Mouse (Mus musculus) spleen, adult 2 months (tissue): Measurements from ENCODE around the gene Ei24. TPM values are rescaled to one million over a fixed set of nuclear protein-coding genes. Genes with fewer than 3 reads are reported as not detected.

Experiments
- DNase-seq, 2 experiments: peaks; one replicate each; pipeline versions ENCODE4 v3.0.0 to v3.0.0-alpha.2; 2012 to 2021; ENCODE audit warnings: low spot score in 2 of 2, low read depth in 1 of 2
- H3K27ac ChIP-seq: fragments of 200-500 bp; 2 replicates; pipeline ENCODE4 v1.5.1; 2012; ENCODE audit warnings: low read length, inconsistent platforms; ENCODE audit not compliant: insufficient read depth
- H3K27me3 ChIP-seq: fragments of 200-500 bp; 2 replicates; pipeline ENCODE4 v1.6.1; 2012; ENCODE audit warnings: mild to moderate bottlenecking, moderate library complexity, low read length, inconsistent platforms; ENCODE audit not compliant: control insufficient read depth, insufficient read depth
- H3K36me3 ChIP-seq: fragments of 200-500 bp; 2 replicates; pipeline ENCODE4 v1.6.1; 2012; ENCODE audit warnings: mild to moderate bottlenecking, low read length, inconsistent platforms; ENCODE audit not compliant: control insufficient read depth, insufficient read depth
- H3K4me1 ChIP-seq: fragments of 200-500 bp; 2 replicates; pipeline ENCODE4 v1.6.1; 2011; ENCODE audit warnings: inconsistent platforms; ENCODE audit not compliant: control insufficient read depth, insufficient read depth, insufficient read length
- H3K4me3 ChIP-seq: fragments of 200-500 bp; 2 replicates; pipeline ENCODE4 v1.5.1; 2011; ENCODE audit warnings: mild to moderate bottlenecking, inconsistent platforms; ENCODE audit not compliant: insufficient read depth, insufficient read length; ENCODE audit errors: extremely low read depth
- CTCF ChIP-seq: fragments of 200-500 bp; IDR thresholded peaks from 2 replicates; pipeline ENCODE4 v1.5.1; 2011; ENCODE audit warnings: mild to moderate bottlenecking, inconsistent platforms; ENCODE audit not compliant: insufficient read depth, insufficient read length, insufficient replicate concordance; ENCODE audit errors: extremely low read depth
- POLR2A ChIP-seq: fragments of 200-500 bp; IDR thresholded peaks from 2 replicates; pipeline ENCODE4 v1.6.1; 2011; ENCODE audit warnings: low read depth, low read length, inconsistent platforms
- whole genome bisulfite sequencing: fragments of 180-500 bp; shearing (Covaris S2); methylation state at CpG from one replicate; pipeline ENCODE4 v1.1.7; 2018; 5-methylcytosine and 5-hydroxymethylcytosine counted together
- polyA plus RNA-seq: library from polyadenylated mRNA; depleted of rRNA; stranded (reverse); fragments of >200 nt; gene quantifications from 2 replicates; pipeline ENCODE4 v1.2.3, GENCODE M21; 2012

Gene Ei24
- polyA plus RNA-seq, 1 experiment = 20.2 TPM

GRCm38 (mm10) chr9:36803926-36804325 lies 6.7 kb upstream of the Ei24 start:
- H3K27ac ChIP-seq = no peak overlapping the region
- no peak for DNase-seq
- WGBS = 87% methylated on average over 3 of the region's 3 CpGs
- H3K4me3 ChIP-seq = no peak overlapping the region
- H3K36me3 ChIP-seq = no peaks in the 10 kb centered on the region
- TF ChIP-seq POLR2A = no peak
- no peak for TF ChIP-seq CTCF
- 0 out of 2 replicates have a peak, but pooled peaks cover 1% of the 10 kb centered on the region for H3K27me3 ChIP-seq
- no peaks in the 10 kb centered on the region for H3K4me1 ChIP-seq

DNA sequence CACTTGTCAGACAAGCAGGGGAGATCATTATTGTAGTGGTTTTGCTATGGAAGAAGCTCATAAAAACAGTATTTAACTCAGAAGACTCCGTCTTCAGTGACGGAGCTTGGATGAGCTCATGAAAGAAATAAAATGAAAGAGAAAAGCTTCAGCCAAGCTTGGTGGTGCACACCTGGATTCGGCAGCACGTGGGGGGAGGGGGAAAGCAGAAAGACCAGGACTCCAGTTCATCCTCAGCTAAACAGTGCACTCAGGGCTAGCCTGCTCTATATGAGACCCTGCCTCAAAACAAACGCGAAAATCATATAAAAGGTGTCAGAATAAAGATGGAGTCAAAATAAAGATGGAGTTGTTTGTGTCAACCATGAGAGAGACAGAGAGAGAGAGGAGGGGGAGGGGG lies 6.2 kb upstream of the Ei24 start:
- WGBS = 80% methylated on average over 6 of the region's 6 CpGs

DNA sequence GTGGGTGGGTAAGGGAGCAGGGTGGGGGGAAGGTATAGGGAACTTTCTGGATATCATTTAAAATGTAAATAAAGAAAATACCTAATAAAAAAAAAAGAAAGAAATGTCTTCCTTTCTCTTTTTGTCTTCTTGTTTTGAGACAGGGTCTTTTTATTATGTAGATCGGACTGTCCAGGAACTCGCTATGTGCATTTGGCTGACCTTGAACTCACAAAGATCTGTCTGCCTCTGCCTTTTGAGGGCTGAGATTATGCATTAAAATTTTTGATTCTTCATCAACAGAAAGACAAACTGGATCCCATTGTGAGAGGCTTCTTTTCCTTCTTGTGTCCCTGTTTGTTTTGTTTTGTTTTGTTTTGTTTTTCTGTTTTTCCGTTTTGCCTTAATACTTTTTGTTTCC lies 5.8 kb upstream of the Ei24 start:
- no peaks in the 10 kb centered on the region for H3K4me1 ChIP-seq
- 92% methylated on average over 3 of the region's 3 CpGs for WGBS
- DNase-seq = no peak
- no peak overlapping the region for H3K27ac ChIP-seq
- TF ChIP-seq POLR2A (no peak), CTCF (no peak)
- H3K36me3 ChIP-seq = no peaks in the 10 kb centered on the region
- no peak overlapping the region for H3K4me3 ChIP-seq
- H3K27me3 ChIP-seq = 0 out of 2 replicates have a peak, but pooled peaks cover 1% of the 10 kb centered on the region

More for the DNA sequence above, 6.2 kb upstream of the Ei24 start:
- no peak overlapping the region for H3K4me3 ChIP-seq
- H3K4me1 ChIP-seq = no peaks in the 10 kb centered on the region
- H3K27me3 ChIP-seq = 0 out of 2 replicates have a peak, but pooled peaks cover 1% of the 10 kb centered on the region
- DNase-seq = no peak
- no peak for TF ChIP-seq CTCF
- TF ChIP-seq POLR2A = no peak
- no peaks in the 10 kb centered on the region for H3K36me3 ChIP-seq
- H3K27ac ChIP-seq = no peak overlapping the region

DNA sequence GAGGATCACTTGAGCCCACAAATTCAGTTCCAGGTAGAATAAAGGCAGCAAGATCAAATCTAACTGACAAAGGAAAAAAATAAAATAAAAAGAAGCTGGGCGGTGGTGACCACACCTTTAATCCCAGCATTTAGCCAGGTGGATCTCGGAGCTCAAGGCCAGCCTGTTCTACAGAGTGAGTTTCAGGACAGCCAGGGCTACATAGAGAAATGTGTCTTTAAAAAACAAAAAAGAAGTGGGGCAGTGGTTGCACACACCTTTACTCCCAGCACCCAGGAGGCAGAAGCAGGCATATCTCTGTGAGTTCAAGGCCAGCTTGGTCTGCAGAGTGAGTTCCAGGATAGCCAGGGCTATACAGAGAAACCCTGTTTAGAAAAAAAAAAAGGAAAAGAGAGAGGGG lies 4.8 kb upstream of the Ei24 start:
- Histone ChIP-seq H3K4me1 (no peaks in the 10 kb centered on the region), H3K27ac (no peak overlapping the region), H3K27me3 (0 out of 2 replicates have a peak, but pooled peaks cover 1% of the 10 kb centered on the region), H3K4me3 (no peak overlapping the region), H3K36me3 (no peaks in the 10 kb centered on the region)
- WGBS = 91% methylated on average over 2 of the region's 2 CpGs
- TF ChIP-seq CTCF (no peak), POLR2A (no peak)
- no peak for DNase-seq

GRCm38 (mm10) chr9:36796224-36796623 lies 969 bp downstream of the Ei24 start:
- H3K4me1 ChIP-seq = no peaks in the 10 kb centered on the region
- peaks cover under 1% of the 10 kb centered on the region; the same call in 1 of the 2 replicates for H3K36me3 ChIP-seq
- no peak for TF ChIP-seq CTCF
- no peak for TF ChIP-seq POLR2A
- peak overlapping the region; percentile 71 for H3K4me3 ChIP-seq
- no peak for DNase-seq
- H3K27me3 ChIP-seq = peaks cover 3% of the 10 kb centered on the region; the same call in 1 of the 2 replicates
- 30% methylated on average over 5 of the region's 5 CpGs for whole genome bisulfite sequencing
- H3K27ac ChIP-seq = no peak overlapping the region

DNA sequence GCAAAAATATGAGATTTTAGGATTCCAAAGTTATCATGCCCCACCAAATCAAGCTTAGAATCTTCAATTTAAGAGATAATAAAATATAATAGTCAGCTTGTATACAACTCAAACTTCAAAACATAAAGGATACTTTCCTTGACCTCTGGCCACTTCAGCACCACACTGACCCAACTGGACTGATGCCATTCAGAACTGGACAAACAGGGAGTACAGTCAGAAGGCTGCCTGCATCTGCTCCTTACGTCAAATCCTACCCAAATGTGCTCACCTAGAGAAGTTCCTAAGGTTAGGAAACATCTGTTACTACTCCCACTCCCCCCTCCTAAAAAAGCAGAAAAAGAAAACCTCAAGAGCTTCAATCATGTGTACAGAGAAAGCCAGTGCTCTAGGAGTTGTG lies 1.6 kb downstream of the Ei24 start:
- H3K27ac ChIP-seq = no peak overlapping the region
- H3K27me3 ChIP-seq = peaks cover 3% of the 10 kb centered on the region; the same call in 1 of the 2 replicates
- TF ChIP-seq POLR2A = no peak
- no peak for TF ChIP-seq CTCF
- no peak for DNase-seq
- H3K4me3 ChIP-seq = no peak overlapping the region
- no peaks in the 10 kb centered on the region for H3K4me1 ChIP-seq
- H3K36me3 ChIP-seq = peaks cover 2% of the 10 kb centered on the region
- 91% methylated on average over 1 of the region's 1 CpGs for WGBS

DNA sequence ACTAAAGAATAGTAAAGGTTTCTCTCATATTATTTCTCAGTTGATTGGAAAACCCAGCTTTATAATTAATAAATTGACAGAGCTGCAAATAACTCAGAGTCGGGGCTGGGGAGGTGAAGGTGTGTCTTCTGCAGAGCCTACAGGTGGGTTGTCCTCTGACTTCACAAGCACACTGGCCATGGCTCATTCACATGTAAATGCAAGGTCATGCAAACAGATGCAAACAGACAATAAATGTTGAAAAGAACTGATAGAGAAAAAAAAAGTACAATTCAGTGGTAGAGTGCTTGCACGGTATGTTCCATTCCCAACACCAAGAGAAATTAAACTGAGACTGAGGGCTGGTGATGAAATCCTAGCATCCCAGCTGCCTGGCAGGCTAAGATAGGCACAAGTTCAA lies 2.7 kb downstream of the Ei24 start:
- no peak overlapping the region for H3K27ac ChIP-seq
- 91% methylated on average over 2 of the region's 2 CpGs for WGBS
- peaks cover 4% of the 10 kb centered on the region for H3K36me3 ChIP-seq
- TF ChIP-seq CTCF (no peak), POLR2A (no peak)
- H3K27me3 ChIP-seq = peaks cover 1% of the 10 kb centered on the region; the same call in 1 of the 2 replicates
- DNase-seq = no peak
- no peaks in the 10 kb centered on the region for H3K4me1 ChIP-seq
- H3K4me3 ChIP-seq = no peak overlapping the region
